Mouse (Mus musculus) C2C12 (cell line): ENCODE measurements at regions not wholly inside any gene's neighbourhood (a gene's known extent, or its start where the extent isn't known, plus 50 kb on each side); places are given as distances from the start of the nearest gene placed in this dataset.

Source experiments
- CEBPB ChIP-seq: IDR thresholded peaks from one replicate; pipeline ENCODE4 v1.6.1; 2011; ENCODE audit warnings: low read depth, mild to moderate bottlenecking, control low read depth, moderate library complexity
- CTCF ChIP-seq: IDR thresholded peaks from one replicate; pipeline ENCODE4 v1.5.1; 2011; ENCODE audit not compliant: control insufficient read depth, insufficient read depth, insufficient read length

GRCm38 (mm10) chr9:92771716-92772115 lies 229.7 kb downstream of the Plod2 start:
- TF ChIP-seq CTCF: no peak
- TF ChIP-seq CEBPB: no peak
